ENCODE assay signal across 7 mouse cellular contexts in genomic region chr11:59330560-59330959, GRCm38 (mm10). TPM values are rescaled to one million over a fixed set of nuclear protein-coding genes. Genes with fewer than 3 reads are reported as not detected.
A peak's percentile ranks its signal among the peaks of the same experiment; 100 is the strongest.
DNase-seq lines count a peak whose midpoint lies in the region; ATAC-seq and TF ChIP-seq lines count a peak whose summit lies in the region.

No protein-coding gene starts in this region.

- no peak overlapping the region for H3K4me3 ChIP-seq in G1E (ENCODE audit: low read depth, low read length)
- H3K4me3 ChIP-seq in cerebellum, adult 2 months (replicated peaks; ENCODE audit: insufficient read depth, low read depth, low read length) = no peak overlapping the region
- no peak overlapping the region for H3K4me3 ChIP-seq in kidney, adult 2 months (ENCODE audit: insufficient read depth, low read depth, low read length)
- H3K4me3 ChIP-seq in liver, postnatal 0 days (ENCODE audit: low read depth, low read length) = no peak overlapping the region

- no peak for TF ChIP-seq EP300 in liver, postnatal 0 days (IDR thresholded peaks at IDR 0.05; ENCODE audit: low read depth)

- H3K9ac ChIP-seq in liver, postnatal 0 days (replicated peaks) = no peak overlapping the region

- H3K9me3 ChIP-seq in G1E (replicated peaks) = no peaks in the 10 kb centered on the region
- no peaks in the 10 kb centered on the region for H3K9me3 ChIP-seq in liver, postnatal 0 days (ENCODE audit: low read length)

- H3K4me2 ChIP-seq in liver, postnatal 0 days (ENCODE audit: low read depth, low read length) = no peak overlapping the region

- TF ChIP-seq POLR2A in cerebellum, adult 2 months (IDR thresholded peaks at IDR 0.05; ENCODE audit: borderline replicate concordance, insufficient read depth, low read length) = no peak
- TF ChIP-seq POLR2A in kidney, adult 2 months (IDR thresholded peaks at IDR 0.05; ENCODE audit: low read depth, low read length) = no peak

- DNase-seq in CD4-positive helper T cell, adult 2 months (ENCODE audit: low read depth, low spot score) = peak; percentile 33
- DNase-seq in G1E (ENCODE audit: low spot score) = peak; percentile 70
- DNase-seq in cerebellum, adult 2 months = peak; percentile 41 to 58
- DNase-seq in frontal cortex, adult 2 months (ENCODE audit: extremely low spot score in 1 of 2, low spot score in 1 of 2) = peak; percentile 33 to 70
- DNase-seq in kidney, adult 2 months = peak; percentile 59
- DNase-seq in liver, postnatal 0 days = peak; percentile 74
- peak; percentile 77 for DNase-seq in retina, postnatal 1 day

- H3K27ac ChIP-seq in cerebellum, adult 2 months (ENCODE audit: insufficient read depth, low read length) = no peak overlapping the region
- H3K27ac ChIP-seq in kidney, adult 2 months (ENCODE audit: insufficient read depth, low read depth, low read length) = no peak overlapping the region
- H3K27ac ChIP-seq in liver, postnatal 0 days (ENCODE audit: low read depth) = no peak overlapping the region

- no peaks in the 10 kb centered on the region for H3K4me1 ChIP-seq in G1E (ENCODE audit: insufficient read depth, low read depth, low read length)
- H3K4me1 ChIP-seq in cerebellum, adult 2 months (ENCODE audit: control insufficient read depth, insufficient read depth, low read length) = no peaks in the 10 kb centered on the region
- H3K4me1 ChIP-seq in kidney, adult 2 months (ENCODE audit: control insufficient read depth, insufficient read depth, low read length) = no peaks in the 10 kb centered on the region
- no peaks in the 10 kb centered on the region for H3K4me1 ChIP-seq in liver, postnatal 0 days (ENCODE audit: insufficient read depth)

- peak; percentile 48 for TF ChIP-seq CTCF in G1E (IDR thresholded peaks at IDR 0.05; ENCODE audit: low read depth, low read length)
- peak; percentile 68 for TF ChIP-seq CTCF in cerebellum, adult 2 months (IDR thresholded peaks at IDR 0.05; ENCODE audit: borderline replicate concordance, insufficient read depth, low read depth, low read length)
- peak; percentile 72 for TF ChIP-seq CTCF in kidney, adult 2 months (conservative IDR thresholded peaks at IDR 0.05; ENCODE audit: insufficient read depth, insufficient read length, low read depth, low read length)
- peak; percentile 87 for TF ChIP-seq CTCF in liver, postnatal 0 days (IDR thresholded peaks at IDR 0.05; ENCODE audit: low read depth)

- 48% methylated on average over 5 of the region's 5 CpGs for WGBS in cerebellum, adult 2 months
- 48% methylated on average over 5 of the region's 5 CpGs for WGBS in kidney, adult 2 months
- WGBS in liver, postnatal 0 days (ENCODE audit: insufficient replicate concordance) = 52% methylated on average over 5 of the region's 5 CpGs

- no peak for ATAC-seq in G1E (ENCODE audit: extremely low read depth, insufficient number of reproducible peaks, low FRiP score, poor library complexity, severe bottlenecking)
- ATAC-seq in liver, postnatal 0 days = no peak; the same call in 1 of the 2 replicates

- peaks cover 25% of the 10 kb centered on the region for H3K27me3 ChIP-seq in G1E (ENCODE audit: insufficient read depth, low read length)
- H3K27me3 ChIP-seq in cerebellum, adult 2 months (ENCODE audit: control insufficient read depth, insufficient read depth, low read length) = no peaks in the 10 kb centered on the region
- H3K27me3 ChIP-seq in kidney, adult 2 months (replicated peaks; ENCODE audit: control insufficient read depth, insufficient read depth, low read length) = no peaks in the 10 kb centered on the region
- 0 out of 2 replicates have a peak, but pooled peaks cover 3% of the 10 kb centered on the region for H3K27me3 ChIP-seq in liver, postnatal 0 days (ENCODE audit: insufficient read depth, low read length)

- no peaks in the 10 kb centered on the region for H3K36me3 ChIP-seq in G1E (replicated peaks)
- H3K36me3 ChIP-seq in kidney, adult 2 months (ENCODE audit: control insufficient read depth, insufficient read depth, low read length) = no peaks in the 10 kb centered on the region
- no peaks in the 10 kb centered on the region for H3K36me3 ChIP-seq in liver, postnatal 0 days (replicated peaks; ENCODE audit: insufficient read depth, low read length)

RNA-seq across cellular contexts. Expression of gene Wnt9a, which starts 23.8 kb away (rescaled TPM):
- total RNA-seq in G1E (2014; fragmentation: Nextera tagmentation) (not detected in 2 replicates), G1E (2017) (0.05 and 0.06 TPM in 2 replicates)
- not detected in 2 replicates for polyA plus RNA-seq in G1E (2012)
- 0.67 and 0.79 TPM in 2 replicates for polyA plus RNA-seq in cerebellum, adult 2 months (2012; rRNA removed)
- polyA plus RNA-seq in frontal cortex, adult 2 months (2012; rRNA removed) = 9.4 and 12.2 TPM in 2 replicates
- polyA plus RNA-seq in kidney, adult 2 months (2012; rRNA removed) = 1.7 and 1.8 TPM in 2 replicates
- 0.16 and 0.18 TPM in 2 replicates for polyA plus RNA-seq in liver, postnatal 0 days (2015; fragmentation: Nextera tagmentation; extraction: Ambion mirVana)

RNA-seq across cellular contexts. Expression of gene Wnt3a, which starts 40.0 kb away (rescaled TPM):
- total RNA-seq in G1E (2014; fragmentation: Nextera tagmentation) (not detected in 2 replicates), G1E (2017) (0.06 TPM in 1 of 2 replicates, not detected in the other)
- not detected in 2 replicates for polyA plus RNA-seq in G1E (2012)
- polyA plus RNA-seq in cerebellum, adult 2 months (2012; rRNA removed) = not detected in 2 replicates
- polyA plus RNA-seq in frontal cortex, adult 2 months (2012; rRNA removed) = 0.04 TPM in 1 of 2 replicates, not detected in the other
- polyA plus RNA-seq in kidney, adult 2 months (2012; rRNA removed) = not detected in 2 replicates
- polyA plus RNA-seq in liver, postnatal 0 days (2015; fragmentation: Nextera tagmentation; extraction: Ambion mirVana) = not detected in 2 replicates

RNA-seq across cellular contexts. Expression of gene Prss38, which starts 44.9 kb away (rescaled TPM):
- 0.68 TPM in 1 of 2 replicates, not detected in the other for total RNA-seq in G1E (2014; fragmentation: Nextera tagmentation)
- not detected in 2 replicates for total RNA-seq in G1E (2017)
- polyA plus RNA-seq in G1E (2012) = not detected in 2 replicates
- 0.11 TPM in 1 of 2 replicates, not detected in the other for polyA plus RNA-seq in cerebellum, adult 2 months (2012; rRNA removed)
- polyA plus RNA-seq in frontal cortex, adult 2 months (2012; rRNA removed) = 0.11 and 0.12 TPM in 2 replicates
- polyA plus RNA-seq in kidney, adult 2 months (2012; rRNA removed) = not detected in 2 replicates
- polyA plus RNA-seq in liver, postnatal 0 days (2015; fragmentation: Nextera tagmentation; extraction: Ambion mirVana) = not detected in 2 replicates
